Mouse (Mus musculus) adrenal gland, postnatal 14 days (tissue): ENCODE results near the gene Nudt19. TPM values are rescaled to one million over a fixed set of nuclear protein-coding genes. Genes with fewer than 3 reads are reported as not detected.
"Not testable (repeated sequence)": the region's sequence is repeated elsewhere in the genome, so short reads cannot be mapped to it uniquely, and the experiment has no call there.

Experiments
- DNase-seq: peaks from one replicate; pipeline ENCODE4 v3.0.0; 2021; ENCODE audit warnings: mixed read lengths
- total RNA-seq: library from RNA; stranded (reverse); gene quantifications from 2 replicates; pipeline ENCODE4 v1.2.3, GENCODE M21; 2021

The Nudt19 gene
- total RNA-seq, 1 experiment from 2014 or later: 59.6 TPM

DNA sequence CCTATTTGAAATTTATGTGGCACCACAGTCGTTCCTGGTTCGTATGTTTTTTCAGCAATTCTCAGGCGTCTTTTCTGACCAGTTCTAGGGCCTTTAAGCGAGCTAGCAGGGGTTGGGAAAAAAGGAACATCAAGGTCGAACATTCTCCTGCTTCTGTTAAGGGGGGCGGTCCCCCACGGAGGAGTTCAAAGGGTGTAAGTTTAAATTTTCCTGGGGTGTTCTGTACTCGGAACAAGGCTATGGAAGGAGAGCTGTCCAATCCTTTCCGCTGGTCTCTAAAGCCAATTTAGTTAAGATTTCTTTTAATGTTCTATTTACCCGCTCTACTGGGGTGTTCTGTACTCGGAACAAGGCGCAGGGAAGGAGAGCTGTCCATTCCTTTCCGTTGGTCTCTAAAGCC, 9.9 kb upstream of the Nudt19 start:
- DNase-seq: not testable (repeated sequence)

DNA sequence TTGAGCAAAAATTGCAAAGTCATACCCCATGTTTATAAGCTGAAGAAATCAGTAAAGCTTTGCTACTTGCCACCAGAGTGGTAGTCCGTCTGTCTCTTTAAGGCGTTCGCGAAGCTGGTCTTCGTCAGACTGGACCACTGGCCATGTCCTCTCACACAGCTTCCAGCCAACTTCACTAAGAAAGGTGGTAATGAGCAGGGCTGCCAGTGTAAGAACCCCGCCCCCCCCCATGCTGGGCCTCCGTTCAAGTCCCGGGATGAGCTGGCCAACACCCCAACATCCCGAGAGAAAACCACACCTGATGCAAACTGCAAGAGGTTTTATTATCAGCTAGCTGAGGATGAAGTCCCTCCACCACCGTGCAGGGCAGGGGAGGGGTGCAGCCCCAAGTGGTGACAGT, 8.8 kb upstream of the Nudt19 start:
- DNase-seq: not testable (repeated sequence)

DNA sequence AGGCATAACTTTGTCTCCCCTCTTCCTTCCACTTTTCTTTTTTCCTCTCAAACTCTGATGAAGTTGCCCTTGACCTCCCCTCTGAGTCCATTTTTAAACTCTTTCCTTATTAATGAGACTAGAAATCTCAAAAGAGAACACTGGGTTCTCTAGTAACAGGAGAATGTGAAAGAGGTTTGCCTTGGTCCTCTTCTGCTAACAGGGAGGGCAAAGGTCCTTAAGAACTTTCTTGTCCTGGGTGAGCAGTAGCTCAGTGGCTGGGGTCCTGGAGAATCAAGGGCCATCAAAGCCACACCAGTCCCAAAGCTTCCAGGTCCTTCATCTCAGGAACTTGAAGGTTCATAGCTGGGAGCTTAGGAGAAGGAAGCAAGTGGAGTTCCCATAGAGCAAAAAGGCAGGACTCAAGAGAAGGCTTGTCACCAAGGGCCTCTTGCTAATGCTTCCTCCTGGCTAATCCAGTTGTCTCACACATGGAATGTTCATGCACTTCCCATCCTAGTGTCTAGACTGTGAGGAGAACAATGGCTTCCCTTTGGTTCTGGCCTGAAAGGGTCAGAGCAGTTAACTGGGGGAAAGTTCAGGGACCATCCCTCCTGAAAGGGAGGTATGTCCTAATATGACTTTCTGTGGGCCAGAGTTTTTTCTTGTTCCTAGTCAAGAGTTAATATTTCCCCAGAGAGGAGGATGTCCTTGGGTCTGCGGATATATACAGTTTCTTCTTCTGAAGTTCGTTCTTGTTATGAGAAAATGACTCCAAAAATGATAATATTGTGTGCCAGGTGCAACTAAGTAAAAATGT, 8.2 kb upstream of the Nudt19 start:
- DNase-seq: no peak

DNA sequence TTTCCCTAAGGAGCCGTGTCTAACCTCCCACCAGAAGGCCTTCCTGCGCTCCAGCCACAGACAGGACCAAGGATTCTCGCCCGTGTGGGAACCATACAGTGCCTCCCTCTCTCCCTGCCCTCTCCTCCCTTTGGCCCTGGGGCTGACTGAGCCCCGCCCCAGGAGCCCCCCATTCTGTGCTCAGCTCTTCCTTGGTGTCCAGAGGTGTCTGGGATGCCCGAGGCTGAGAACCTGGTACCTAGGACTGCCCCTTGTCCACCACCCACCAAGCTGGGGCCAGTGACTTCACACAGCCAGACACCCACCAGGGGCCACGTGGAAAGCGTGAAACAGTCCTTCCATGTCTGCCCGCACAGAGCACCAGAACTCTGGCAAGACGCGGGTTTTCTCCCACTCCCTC, 7.0 kb upstream of the Nudt19 start:
- DNase-seq: no peak

DNA sequence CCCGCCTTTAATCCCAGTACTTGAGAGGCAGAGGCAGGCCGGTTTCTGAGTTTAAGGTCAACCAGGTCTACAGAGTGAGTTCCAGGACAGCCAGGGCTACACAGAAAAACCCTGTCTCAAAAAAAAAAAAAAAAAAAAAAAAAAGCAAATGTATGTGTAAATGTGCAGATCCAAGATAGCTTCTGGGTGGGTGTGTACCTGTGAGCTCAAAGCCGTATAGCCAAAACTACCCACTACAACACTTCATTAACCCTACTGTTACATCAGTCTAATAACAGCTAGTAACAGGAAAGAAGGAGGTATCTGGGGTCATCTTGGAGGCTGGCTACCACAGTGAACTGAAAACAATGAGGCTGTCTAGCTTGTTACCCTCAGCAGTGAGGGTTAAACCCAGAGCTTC, 3.7 kb upstream of the Nudt19 start:
- no peak for DNase-seq

DNA sequence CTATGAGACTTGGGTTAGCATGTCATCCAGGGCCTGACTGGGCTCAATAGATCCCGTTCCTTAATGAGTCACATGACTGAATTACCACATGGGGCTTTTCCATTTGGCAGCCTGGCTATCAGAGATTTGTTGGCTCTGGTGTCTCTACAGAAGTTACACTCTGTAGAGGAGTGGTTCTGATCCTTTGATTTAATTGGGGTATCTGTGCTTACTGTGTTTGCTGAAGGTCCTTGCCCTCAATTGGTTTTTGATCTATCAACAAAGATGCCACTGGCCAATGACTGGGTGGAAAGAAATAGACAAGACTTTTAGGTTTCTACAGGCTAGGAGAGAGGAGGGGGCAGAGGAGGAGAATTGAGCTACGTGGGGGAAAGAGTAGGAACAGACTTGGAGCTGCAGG, 2.6 kb upstream of the Nudt19 start:
- no peak for DNase-seq

DNA sequence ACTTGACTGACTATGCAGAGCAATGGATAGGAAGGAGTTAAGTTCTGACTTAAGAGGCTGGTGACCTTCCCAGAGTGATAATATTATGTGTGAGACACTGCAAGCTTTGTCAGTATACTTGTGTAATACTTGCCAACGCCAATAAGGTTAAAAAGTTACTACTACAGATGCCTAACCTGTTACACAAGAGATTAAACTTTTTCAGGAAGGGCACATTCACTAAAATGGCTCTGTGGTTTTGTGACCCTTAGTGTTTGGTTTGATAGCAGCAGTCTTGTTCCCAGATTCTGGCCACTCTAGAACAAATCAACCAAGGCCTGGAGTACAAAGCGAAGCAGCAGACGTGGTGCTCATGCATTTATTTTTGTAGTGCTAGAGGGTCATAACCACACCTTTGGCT, 1.5 kb upstream of the Nudt19 start:
- no peak for DNase-seq

- no peak for DNase-seq
Observed at GRCm38 (mm10) chr7:35556905-35557304, 801 bp upstream of the Nudt19 start.

GRCm38 (mm10) chr7:35555224-35556204, 590 bp downstream of the Nudt19 start:
- peak; percentile 96 for DNase-seq

DNA sequence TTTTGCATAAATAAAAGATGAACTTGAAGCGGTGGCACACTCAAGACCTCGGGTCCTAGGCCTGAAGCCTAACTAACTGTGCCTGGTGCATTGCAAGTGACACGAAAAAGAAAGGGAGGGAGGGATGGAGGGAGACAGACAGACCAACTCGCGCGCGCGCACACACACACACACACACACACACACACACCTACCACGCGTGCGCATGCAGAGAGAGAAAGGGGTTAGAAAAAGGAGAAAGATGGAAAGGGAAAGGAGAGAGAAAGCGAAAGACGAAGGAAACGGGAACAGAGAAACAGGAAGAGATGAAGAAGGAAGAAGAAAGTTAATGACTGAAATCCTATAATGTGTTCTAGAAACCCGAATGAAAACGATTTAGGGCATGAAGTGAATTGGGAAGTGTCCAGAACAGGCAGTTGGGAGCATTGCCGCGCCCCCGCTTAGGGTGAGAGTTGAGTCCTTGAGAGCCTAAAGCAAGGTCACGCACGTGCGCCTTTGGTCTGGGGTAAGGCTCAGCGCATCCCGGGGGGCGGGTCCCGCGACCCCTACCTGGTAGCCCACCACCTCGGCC, 1.4 kb downstream of the Nudt19 start:
- DNase-seq: peak; percentile 49

DNA sequence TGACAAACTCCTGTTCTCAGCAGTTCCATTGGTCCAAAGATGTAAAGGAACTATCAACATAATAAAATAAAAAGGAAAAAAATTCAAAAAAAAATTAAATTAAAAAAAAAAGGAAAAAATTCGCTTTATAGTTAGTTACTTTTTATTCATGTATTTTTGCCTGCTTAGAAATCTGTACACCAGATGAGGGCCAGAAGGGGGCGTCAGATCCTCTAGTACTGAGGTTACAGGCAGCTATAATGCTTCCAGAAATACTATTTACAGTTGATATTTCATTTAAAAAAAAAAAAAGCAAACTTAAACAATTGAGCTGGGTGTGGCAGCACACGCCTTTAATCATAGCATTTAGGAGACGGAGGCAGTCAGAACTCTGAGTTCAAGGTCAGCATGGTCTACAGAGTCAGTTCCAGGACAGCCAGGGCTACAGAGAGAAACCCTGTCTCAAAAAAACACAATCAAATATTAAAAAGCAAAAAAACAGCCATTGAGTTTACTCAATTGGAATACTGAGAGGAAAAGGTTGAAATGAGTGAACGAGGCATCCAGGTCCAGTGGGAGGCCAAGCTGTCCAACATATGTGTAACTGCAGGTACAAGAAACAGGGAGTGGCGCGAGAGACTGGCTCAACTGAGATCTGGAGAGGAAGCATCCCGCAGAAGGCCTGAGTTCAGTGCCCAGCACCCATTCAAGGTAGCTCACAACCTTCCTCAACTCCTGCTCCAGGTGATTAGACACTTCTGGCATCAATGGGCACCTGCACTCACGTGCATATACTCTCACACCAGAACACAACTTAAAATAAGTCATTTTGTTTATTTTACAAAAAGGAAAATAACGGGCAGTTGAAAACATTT, 2.1 kb downstream of the Nudt19 start:
- peak; percentile 59 for DNase-seq

- DNase-seq: peak; percentile 79
Observed at GRCm38 (mm10) chr7:35545881-35546280, 10.2 kb downstream of the Nudt19 start.

GRCm38 (mm10) chr7:35537562-35537961, 18.5 kb downstream of the Nudt19 start, which contains the start of gene Tdrd12:
Gene Tdrd12 (minus strand): TSS chr7:35537745.
- DNase-seq: no peak

- DNase-seq: no peak
Observed at GRCm38 (mm10) chr7:35535750-35536512, 20.2 kb downstream of the Nudt19 start.

- DNase-seq: not testable (repeated sequence)
Observed at GRCm38 (mm10) chr7:35530544-35530943, 25.6 kb downstream of the Nudt19 start.

DNA sequence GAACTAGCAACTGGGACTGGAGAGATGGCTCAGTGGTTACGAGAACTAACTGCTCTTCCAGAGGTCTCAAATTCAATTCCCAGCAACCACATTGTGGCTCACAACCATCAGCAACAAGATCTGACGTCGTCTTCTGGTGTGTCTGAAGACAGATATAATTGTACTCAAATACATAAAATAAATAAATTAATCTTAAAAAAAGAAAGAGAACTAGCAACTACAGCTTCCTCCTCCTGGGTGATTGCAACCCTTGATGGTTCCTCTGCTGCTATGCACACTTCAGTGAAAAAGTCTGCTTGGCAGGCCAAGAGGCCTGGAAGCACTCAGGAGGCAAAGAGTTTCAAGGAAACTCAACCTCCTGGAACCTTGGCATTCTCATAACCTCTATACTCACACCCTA, 26.1 kb downstream of the Nudt19 start:
- no peak for DNase-seq

DNA sequence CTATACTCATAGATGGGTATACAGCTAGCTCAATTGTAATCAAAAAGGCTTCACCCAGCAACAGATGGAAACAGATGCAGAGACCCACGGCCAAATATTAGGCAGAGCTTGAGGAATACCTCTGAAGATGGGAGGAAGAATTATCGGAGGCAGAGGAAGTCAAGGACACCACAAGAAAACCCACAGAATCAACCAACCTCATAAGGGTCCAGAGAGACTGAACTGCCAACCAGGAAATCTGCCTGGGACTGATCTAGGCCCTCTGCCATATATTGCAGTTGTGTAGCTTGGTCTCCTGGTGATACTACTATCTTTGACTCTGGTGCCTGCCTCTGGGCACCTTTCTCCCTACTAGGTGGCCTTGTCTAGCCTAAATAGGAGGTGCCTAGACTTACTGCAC, 29.3 kb downstream of the Nudt19 start:
- no peak for DNase-seq

DNA sequence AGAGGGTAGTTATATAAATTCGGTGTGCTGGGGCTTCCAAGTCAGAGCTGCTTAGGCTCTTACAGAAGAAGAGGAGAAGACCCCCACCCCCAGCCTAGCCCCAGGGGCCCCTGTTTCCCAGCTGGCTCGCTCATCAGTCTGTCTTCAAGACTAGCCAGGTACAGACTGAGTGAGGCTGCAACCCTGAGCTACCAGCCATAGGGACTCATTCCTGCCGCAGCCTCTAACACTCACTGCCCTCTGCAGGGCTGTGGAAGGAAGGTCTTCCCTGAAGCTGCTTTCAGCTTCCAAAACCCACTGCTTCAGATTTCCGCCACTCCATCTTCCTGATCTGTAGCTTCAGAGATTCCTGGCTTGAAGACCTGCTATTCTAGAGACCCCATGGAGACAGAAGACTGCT, 54.1 kb downstream of the Nudt19 start:
- peak; percentile 7 for DNase-seq

DNA sequence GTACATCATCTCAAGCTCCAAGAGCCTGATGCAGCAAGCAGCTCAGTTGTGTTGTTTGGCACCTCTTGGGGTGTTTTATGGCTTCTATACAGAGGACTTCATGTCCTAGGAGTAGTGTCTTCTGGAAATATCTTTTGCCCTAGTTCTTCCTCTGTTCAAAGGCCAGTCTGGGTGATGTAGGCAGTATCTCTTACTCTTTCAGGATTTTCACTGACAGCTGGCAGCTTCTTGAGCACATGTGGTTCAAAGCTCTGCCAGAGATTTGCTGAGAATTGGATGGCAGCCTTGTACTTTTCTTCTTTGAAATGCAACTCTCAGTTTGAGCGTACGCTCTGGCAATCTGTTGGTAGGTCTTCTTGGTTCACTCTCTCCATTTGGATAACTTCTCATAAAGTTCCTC, 58.6 kb downstream of the Nudt19 start:
- no peak for DNase-seq
